Mouse (Mus musculus) forebrain, embryonic 12.5 days (tissue): ENCODE measurements around the gene Irs3. TPM values are rescaled to one million over a fixed set of nuclear protein-coding genes. Genes with fewer than 3 reads are reported as not detected.
A peak's percentile ranks its signal among the peaks of the same experiment; 100 is the strongest.

ENCODE experiments used
- ATAC-seq: fragments of 200-750 bp; cut with Nextera tagmentation; 2 replicates; pipeline ENCODE4 v1.8.0; 2017; ENCODE audit warnings: moderate TSS enrichment; ENCODE audit not compliant: low FRiP score
- H3K27ac ChIP-seq: fragments of 300-500 bp; sonication (generic); 2 replicates; pipeline ENCODE4 v1.5.1; 2016; ENCODE audit warnings: mild to moderate bottlenecking
- H3K27me3 ChIP-seq: fragments of 300-500 bp; sonication (generic); 2 replicates; pipeline ENCODE4 v1.6.1; 2016; ENCODE audit warnings: mild to moderate bottlenecking
- H3K36me3 ChIP-seq: fragments of 300-500 bp; sonication (generic); replicated peaks from 2 replicates; pipeline ENCODE4 v1.6.1; 2016; ENCODE audit warnings: mild to moderate bottlenecking
- H3K4me1 ChIP-seq: fragments of 300-500 bp; sonication (generic); 2 replicates; pipeline ENCODE4 v1.6.1; 2016
- H3K4me2 ChIP-seq: fragments of 300-500 bp; sonication (generic); 2 replicates; pipeline ENCODE4 v1.6.1; 2016; ENCODE audit warnings: mild to moderate bottlenecking, moderate library complexity
- H3K4me3 ChIP-seq: fragments of 300-500 bp; sonication (generic); replicated peaks from 2 replicates; pipeline ENCODE4 v1.5.1; 2016; ENCODE audit warnings: mild to moderate bottlenecking
- H3K9ac ChIP-seq: fragments of 300-500 bp; sonication (generic); 2 replicates; pipeline ENCODE4 v1.6.1; 2016; ENCODE audit warnings: mild to moderate bottlenecking
- H3K9me3 ChIP-seq: fragments of 300-500 bp; sonication (generic); 2 replicates; pipeline ENCODE4 v1.6.1; 2016
- WGBS: fragments of 180-500 bp; shearing (Covaris S2); methylation state at CpG from one replicate; pipeline ENCODE4 v1.1.7; 2016; 5-methylcytosine and 5-hydroxymethylcytosine counted together
- polyA plus RNA-seq: library from polyadenylated mRNA; unstranded; fragments of >200 nt; fragmentation: Nextera tagmentation; extraction: Ambion mirVana; gene quantifications from 2 replicates; pipeline ENCODE4 v1.2.1, GENCODE M21; 2016

The Irs3 gene
- polyA plus RNA-seq, 1 experiment from 2014 or later: not detected

DNA sequence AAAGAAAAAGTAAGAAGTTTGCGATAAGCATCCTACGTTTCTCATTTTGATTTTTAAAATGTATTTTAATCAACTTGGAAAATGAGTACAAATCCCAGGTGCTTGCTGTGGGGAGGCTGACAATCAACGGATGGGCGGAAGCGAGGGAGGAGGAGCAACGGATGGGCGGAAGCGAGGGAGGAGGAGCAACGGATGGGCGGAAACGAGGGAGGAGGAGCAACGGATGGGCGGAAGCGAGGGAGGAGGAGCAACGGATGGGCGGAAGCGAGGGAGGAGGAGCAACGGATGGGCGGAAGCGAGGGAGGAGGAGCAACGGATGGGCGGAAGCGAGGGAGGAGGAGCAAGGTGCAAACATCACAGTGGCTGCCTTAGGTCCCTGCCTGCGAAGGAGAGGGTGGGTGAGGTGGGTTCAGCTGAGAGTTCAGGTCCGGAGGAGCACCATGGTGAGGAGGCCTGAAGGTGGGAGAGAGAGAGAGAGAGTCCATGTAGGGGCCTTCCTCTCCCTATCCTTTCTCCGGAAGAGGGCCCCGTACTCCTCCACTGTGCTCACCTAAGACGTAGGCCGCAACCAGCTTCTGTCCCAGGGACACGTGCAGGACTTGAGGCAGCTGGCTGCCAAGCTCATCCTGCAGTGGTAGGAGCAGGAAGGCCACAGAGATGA lies 48.8 kb downstream of the Irs3 start:
- Histone ChIP-seq H3K27ac (peak overlapping the region; percentile 51; the same call in 1 of the 2 replicates), H3K4me1 (peaks cover 20% of the 10 kb centered on the region), H3K4me2 (peak overlapping the region; percentile 31), H3K9me3 (no peaks in the 10 kb centered on the region), H3K4me3 (0 out of 2 replicates have a peak overlapping the region, but pooled peaks have one; percentile 15), H3K9ac (no peak overlapping the region), H3K27me3 (no peaks in the 10 kb centered on the region; the same call in 1 of the 2 replicates), H3K36me3 (no peaks in the 10 kb centered on the region)
- ATAC-seq: no peak
- 24% methylated on average over 27 of the region's 30 CpGs for WGBS

DNA sequence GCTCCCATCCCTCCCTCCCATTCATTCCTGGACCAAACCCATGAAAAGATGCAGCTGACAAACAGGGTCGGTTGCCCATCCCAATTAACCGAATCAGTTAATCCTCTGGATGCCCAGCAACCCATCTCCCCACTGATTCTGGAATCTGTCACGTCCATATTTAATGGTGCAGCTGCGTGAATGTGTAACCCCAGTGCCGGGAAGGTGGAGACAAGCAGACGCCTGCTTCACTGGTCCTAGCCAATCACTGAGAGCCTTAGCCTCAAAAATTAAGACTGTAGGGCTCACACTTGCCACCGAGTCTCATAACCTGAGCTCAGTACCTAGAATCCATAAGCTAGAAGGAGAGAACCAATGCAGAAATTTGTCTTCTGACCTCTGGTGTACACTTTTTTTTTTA lies 49.6 kb downstream of the Irs3 start:
- Histone ChIP-seq H3K4me1 (peaks cover 15% of the 10 kb centered on the region), H3K27me3 (no peaks in the 10 kb centered on the region; the same call in 1 of the 2 replicates), H3K9me3 (no peaks in the 10 kb centered on the region), H3K27ac (no peak overlapping the region), H3K4me3 (no peak overlapping the region), H3K4me2 (no peak overlapping the region), H3K9ac (no peak overlapping the region), H3K36me3 (no peaks in the 10 kb centered on the region)
- ATAC-seq: no peak
- 85% methylated on average over 7 of the region's 7 CpGs for WGBS

Other genes starting within 250 kb of the Irs3 start
- 0.09 TPM in 2 replicates for gene Zan, start 168.7 kb downstream of the Irs3 start, polyA plus RNA-seq
- 61.6 and 62.1 TPM in 2 replicates for gene Pop7, start 143.2 kb downstream of the Irs3 start, polyA plus RNA-seq
- gene Gigyf1, start 127.2 kb downstream of the Irs3 start, polyA plus RNA-seq: 18.7 TPM in 2 replicates
- gene Epo, start 112.5 kb downstream of the Irs3 start, polyA plus RNA-seq: 0.38 and 0.47 TPM in 2 replicates
- 411 and 417 TPM in 2 replicates for gene Gnb2, start 112.2 kb downstream of the Irs3 start, polyA plus RNA-seq
- 76.1 and 80.3 TPM in 2 replicates for gene Actl6b, start 92.2 kb downstream of the Irs3 start, polyA plus RNA-seq
- gene Tfr2, start 75.9 kb downstream of the Irs3 start, polyA plus RNA-seq: 1.1 and 1.7 TPM in 2 replicates
- 25.7 and 29.0 TPM in 2 replicates for gene Mospd3, start 44.7 kb downstream of the Irs3 start, polyA plus RNA-seq
- gene Pcolce, start 31.9 kb downstream of the Irs3 start, polyA plus RNA-seq: 30.6 and 39.7 TPM in 2 replicates
- 0.26 and 0.45 TPM in 2 replicates for gene Fbxo24, start 16.7 kb downstream of the Irs3 start, polyA plus RNA-seq
- gene Lrch4, start 16.6 kb downstream of the Irs3 start, polyA plus RNA-seq: 29.8 and 35.1 TPM in 2 replicates
- 9.6 and 10.1 TPM in 2 replicates for gene Gm20605, start 16.5 kb downstream of the Irs3 start, polyA plus RNA-seq
- gene Sap25, start 4.4 kb downstream of the Irs3 start, polyA plus RNA-seq: 9.0 and 10.5 TPM in 2 replicates
- 28.2 and 31.1 TPM in 2 replicates for gene Agfg2, start 39.0 kb upstream of the Irs3 start, polyA plus RNA-seq
- 19.5 and 22.6 TPM in 2 replicates for gene Nyap1, start 95.9 kb upstream of the Irs3 start, polyA plus RNA-seq
- gene Tsc22d4, start 100.0 kb upstream of the Irs3 start, polyA plus RNA-seq: 68.6 and 73.2 TPM in 2 replicates
- 55.7 and 60.1 TPM in 2 replicates for gene Ppp1r35, start 133.1 kb upstream of the Irs3 start, polyA plus RNA-seq
- 13.4 and 15.4 TPM in 2 replicates for gene Mepce, start 141.9 kb upstream of the Irs3 start, polyA plus RNA-seq
- 14.6 and 15.2 TPM in 2 replicates for gene Zcwpw1, start 142.1 kb upstream of the Irs3 start, polyA plus RNA-seq
- gene Pilra, start 190.6 kb upstream of the Irs3 start, polyA plus RNA-seq: 0.13 and 0.22 TPM in 2 replicates
- gene Pilrb1, start 212.4 kb upstream of the Irs3 start, polyA plus RNA-seq: not detected in 2 replicates
- not detected in 2 replicates for gene Pilrb2, start 226.1 kb upstream of the Irs3 start, polyA plus RNA-seq